Comparison of ENCODE assay signal across 16 mouse cellular contexts in genomic region chr11:33199117-33199514, GRCm38 (mm10). TPM values are rescaled to one million over a fixed set of nuclear protein-coding genes. Genes with fewer than 3 reads are reported as not detected.
DNase-seq lines count a peak whose midpoint lies in the region; ATAC-seq lines count a peak whose summit lies in the region.
"Had no signal": no experiment of that assay in that cellular context is flagged by ENCODE, and none has a peak within 500 bp of the region (broad histone marks: within the 10 kb centered on the region; RNA-seq: fewer than 3 reads in every experiment).

No protein-coding gene starts in this region.

- ATAC-seq in cerebellum, adult (ENCODE audit: insufficient number of reproducible peaks, low FRiP score, low TSS enrichment), result no peak
- ATAC-seq in midbrain, embryonic 11.5 days (ENCODE audit: low FRiP score), result no peak
- no peak for ATAC-seq in midbrain, embryonic 16.5 days
- ATAC-seq in hindbrain, embryonic 14.5 days (ENCODE audit: low FRiP score), result no peak
- no peak for ATAC-seq in neural tube, embryonic 15.5 days (ENCODE audit: low FRiP score)
- no peak for ATAC-seq in megakaryocyte-erythroid progenitor cell, adult 5-6 weeks (replicated peaks; ENCODE audit: low FRiP score, low TSS enrichment, poor library complexity, severe bottlenecking)
- ATAC-seq: lung, postnatal 0 days had no signal

- H3K36me3 ChIP-seq in midbrain, embryonic 11.5 days (ENCODE audit: control insufficient read depth, insufficient read depth, low read length), result no peaks in the 10 kb centered on the region
- no peaks in the 10 kb centered on the region for H3K36me3 ChIP-seq in midbrain, embryonic 16.5 days (ENCODE audit: control insufficient read depth, insufficient read depth, low read length)
- no peaks in the 10 kb centered on the region for H3K36me3 ChIP-seq in hindbrain, embryonic 14.5 days (replicated peaks; ENCODE audit: control insufficient read depth, insufficient read depth)
- H3K36me3 ChIP-seq in neural tube, embryonic 15.5 days, result no peaks in the 10 kb centered on the region
- H3K36me3 ChIP-seq: heart, embryonic 15.5 days; limb, embryonic 13.5 days; midbrain, embryonic 12.5 days had no signal

- no peak overlapping the region for H3K4me3 ChIP-seq in midbrain, embryonic 11.5 days (ENCODE audit: low read depth, low read length)
- no peak overlapping the region for H3K4me3 ChIP-seq in midbrain, embryonic 16.5 days (ENCODE audit: low read depth, low read length)
- H3K4me3 ChIP-seq in hindbrain, embryonic 14.5 days (replicated peaks; ENCODE audit: low read length), result peak overlapping the region; percentile 39
- peak overlapping the region; percentile 47 for H3K4me3 ChIP-seq in neural tube, embryonic 15.5 days (replicated peaks)
- H3K4me3 ChIP-seq: limb, embryonic 13.5 days; midbrain, embryonic 12.5 days had no signal

- peaks cover 29% of the 10 kb centered on the region for H3K4me1 ChIP-seq in midbrain, embryonic 11.5 days (ENCODE audit: control insufficient read depth, insufficient read depth, low read length)
- peaks cover 2% of the 10 kb centered on the region; the same call in 1 of the 2 replicates for H3K4me1 ChIP-seq in midbrain, embryonic 16.5 days (ENCODE audit: control insufficient read depth, insufficient read depth, low read length)
- 0 out of 2 replicates have a peak, but pooled peaks cover 3% of the 10 kb centered on the region for H3K4me1 ChIP-seq in hindbrain, embryonic 14.5 days (replicated peaks; ENCODE audit: control insufficient read depth, insufficient read depth, low read length)
- peaks cover 44% of the 10 kb centered on the region for H3K4me1 ChIP-seq in neural tube, embryonic 15.5 days

- no peak overlapping the region for H3K27ac ChIP-seq in midbrain, embryonic 11.5 days (ENCODE audit: low read depth, low read length)
- H3K27ac ChIP-seq in midbrain, embryonic 16.5 days (ENCODE audit: low read length), result no peak overlapping the region
- H3K27ac ChIP-seq in hindbrain, embryonic 14.5 days, result peak overlapping the region; percentile 81
- H3K27ac ChIP-seq in neural tube, embryonic 15.5 days (replicated peaks), result peak overlapping the region; percentile 90
- H3K27ac ChIP-seq: heart, embryonic 15.5 days; limb, embryonic 13.5 days; midbrain, embryonic 12.5 days had no signal

- H3K27me3 ChIP-seq in midbrain, embryonic 11.5 days (ENCODE audit: control insufficient read depth, insufficient read depth, low read length), result peaks cover 93% of the 10 kb centered on the region
- H3K27me3 ChIP-seq in midbrain, embryonic 16.5 days (ENCODE audit: control insufficient read depth, insufficient read depth, low read depth, low read length), result peaks cover 42% of the 10 kb centered on the region
- peaks cover 82% of the 10 kb centered on the region for H3K27me3 ChIP-seq in hindbrain, embryonic 14.5 days (ENCODE audit: control insufficient read depth, insufficient read depth, low read length)
- peaks cover 60% of the 10 kb centered on the region for H3K27me3 ChIP-seq in neural tube, embryonic 15.5 days (replicated peaks)

- H3K4me2 ChIP-seq in midbrain, embryonic 11.5 days, result no peak overlapping the region
- H3K4me2 ChIP-seq in midbrain, embryonic 16.5 days (ENCODE audit: low read length), result no peak overlapping the region
- H3K4me2 ChIP-seq in hindbrain, embryonic 14.5 days (replicated peaks), result peak overlapping the region; percentile 45
- H3K4me2 ChIP-seq in neural tube, embryonic 15.5 days, result peak overlapping the region; percentile 56
- H3K4me2 ChIP-seq: heart, embryonic 15.5 days; limb, embryonic 13.5 days had no signal

- H3K9ac ChIP-seq in midbrain, embryonic 11.5 days (ENCODE audit: low read length), result no peak overlapping the region
- no peak overlapping the region for H3K9ac ChIP-seq in midbrain, embryonic 16.5 days (ENCODE audit: low read depth, low read length)
- peak overlapping the region; percentile 56 for H3K9ac ChIP-seq in hindbrain, embryonic 14.5 days
- peak overlapping the region; percentile 31 for H3K9ac ChIP-seq in neural tube, embryonic 15.5 days (replicated peaks)
- H3K9ac ChIP-seq: heart, embryonic 15.5 days; limb, embryonic 13.5 days; midbrain, embryonic 12.5 days had no signal

- WGBS in midbrain, embryonic 11.5 days, result 1% methylated on average over 15 of the region's 15 CpGs
- WGBS in midbrain, embryonic 16.5 days, result 2% methylated on average over 15 of the region's 15 CpGs
- WGBS in hindbrain, embryonic 14.5 days, result 4% methylated on average over 15 of the region's 15 CpGs
- 3% methylated on average over 15 of the region's 15 CpGs for WGBS in neural tube, embryonic 15.5 days

- no peaks in the 10 kb centered on the region; the same call in 1 of the 2 replicates for H3K9me3 ChIP-seq in midbrain, embryonic 11.5 days (ENCODE audit: control insufficient read depth, low read length)
- H3K9me3 ChIP-seq in midbrain, embryonic 16.5 days (replicated peaks; ENCODE audit: control insufficient read depth, low read length, poor library complexity, severe bottlenecking), result peaks cover 3% of the 10 kb centered on the region; the same call in 1 of the 2 replicates
- H3K9me3 ChIP-seq in hindbrain, embryonic 14.5 days (ENCODE audit: control insufficient read depth, low read length), result peaks cover 12% of the 10 kb centered on the region; the same call in 1 of the 2 replicates
- H3K9me3 ChIP-seq in neural tube, embryonic 15.5 days (replicated peaks), result no peaks in the 10 kb centered on the region
- H3K9me3 ChIP-seq: heart, embryonic 15.5 days had no signal

- peak; percentile 45 to 53 for DNase-seq in cerebellum, postnatal 10 days
- peak; percentile 97 for DNase-seq in midbrain, embryonic 11.5 days (ENCODE audit: low spot score, missing footprints)
- no peak for DNase-seq in hindbrain, embryonic 14.5 days (ENCODE audit: low spot score)
- DNase-seq in left cerebral cortex, adult 11 months (ENCODE audit: low spot score), result no peak
- DNase-seq: B cell, adult 2 months; gastrocnemius, postnatal 36 days; kidney, adult 11 months; layer of hippocampus, adult 9-11 months had no signal

RNA-seq across cellular contexts. Expression of gene Tlx3, which starts 4.3 kb away (rescaled TPM):
- polyA plus RNA-seq in midbrain, embryonic 11.5 days (2014; fragmentation: Nextera tagmentation; extraction: Ambion mirVana), result 1.9 and 2.9 TPM in 2 replicates
- 0.85 and 0.89 TPM in 2 replicates for polyA plus RNA-seq in midbrain, embryonic 16.5 days (2015; fragmentation: Nextera tagmentation; extraction: Ambion mirVana)
- 21.2 and 23.0 TPM in 2 replicates for polyA plus RNA-seq in hindbrain, embryonic 14.5 days (2014; fragmentation: Nextera tagmentation; extraction: Ambion mirVana)
- 20.3 and 23.2 TPM in 2 replicates for polyA plus RNA-seq in neural tube, embryonic 15.5 days (2015; fragmentation: Nextera tagmentation; extraction: Ambion mirVana)
- not detected in 2 replicates for total RNA-seq in megakaryocyte-erythroid progenitor cell, adult 5-6 weeks (2014; fragmentation: Nextera tagmentation)
- total RNA-seq in megakaryocyte-erythroid progenitor cell, adult 5-6 weeks (2017), result not detected in 2 replicates
- total RNA-seq: gastrocnemius, postnatal 36 days had no signal
- polyA plus RNA-seq: limb, embryonic 13.5 days; lung, postnatal 0 days had no signal

RNA-seq across cellular contexts. Expression of gene Npm1, which starts 36.1 kb away (rescaled TPM):
- 1,003 and 1,036 TPM in 2 replicates for polyA plus RNA-seq in midbrain, embryonic 11.5 days (2014; fragmentation: Nextera tagmentation; extraction: Ambion mirVana)
- 349 and 380 TPM in 2 replicates for polyA plus RNA-seq in midbrain, embryonic 16.5 days (2015; fragmentation: Nextera tagmentation; extraction: Ambion mirVana)
- 418 and 450 TPM in 2 replicates for polyA plus RNA-seq in hindbrain, embryonic 14.5 days (2014; fragmentation: Nextera tagmentation; extraction: Ambion mirVana)
- 369 and 576 TPM in 2 replicates for polyA plus RNA-seq in neural tube, embryonic 15.5 days (2015; fragmentation: Nextera tagmentation; extraction: Ambion mirVana)
- 3,299 and 3,437 TPM in 2 replicates for total RNA-seq in megakaryocyte-erythroid progenitor cell, adult 5-6 weeks (2014; fragmentation: Nextera tagmentation)
- total RNA-seq in megakaryocyte-erythroid progenitor cell, adult 5-6 weeks (2017), result 6,261 and 6,441 TPM in 2 replicates

RNA-seq across cellular contexts. Expression of gene Fgf18, which starts 51.9 kb away (rescaled TPM):
- 3.9 and 5.2 TPM in 2 replicates for polyA plus RNA-seq in midbrain, embryonic 11.5 days (2014; fragmentation: Nextera tagmentation; extraction: Ambion mirVana)
- polyA plus RNA-seq in midbrain, embryonic 16.5 days (2015; fragmentation: Nextera tagmentation; extraction: Ambion mirVana), result 2.7 and 4.8 TPM in 2 replicates
- polyA plus RNA-seq in hindbrain, embryonic 14.5 days (2014; fragmentation: Nextera tagmentation; extraction: Ambion mirVana), result 9.0 and 10.1 TPM in 2 replicates
- 9.2 and 9.7 TPM in 2 replicates for polyA plus RNA-seq in neural tube, embryonic 15.5 days (2015; fragmentation: Nextera tagmentation; extraction: Ambion mirVana)
- not detected in 2 replicates for total RNA-seq in megakaryocyte-erythroid progenitor cell, adult 5-6 weeks (2014; fragmentation: Nextera tagmentation)
- not detected in 2 replicates for total RNA-seq in megakaryocyte-erythroid progenitor cell, adult 5-6 weeks (2017)

Comparison
In these comparisons a context has a peak if more than half of its experiments do, and no peak if none do; other contexts are left out.
1. DNase-seq: peak in cerebellum, postnatal 10 days (2 of 2) and midbrain, embryonic 11.5 days (single experiment); none in hindbrain, embryonic 14.5 days (single experiment) and left cerebral cortex, adult 11 months (single experiment).
2. H3K27ac ChIP-seq: peak in hindbrain, embryonic 14.5 days (single experiment) and neural tube, embryonic 15.5 days (single experiment); none in midbrain, embryonic 11.5 days (single experiment) and midbrain, embryonic 16.5 days (single experiment).
3. H3K4me2 ChIP-seq: peak in hindbrain, embryonic 14.5 days (single experiment) and neural tube, embryonic 15.5 days (single experiment); none in midbrain, embryonic 11.5 days (single experiment) and midbrain, embryonic 16.5 days (single experiment).
4. H3K4me3 ChIP-seq: peak in hindbrain, embryonic 14.5 days (single experiment) and neural tube, embryonic 15.5 days (single experiment); none in midbrain, embryonic 11.5 days (single experiment) and midbrain, embryonic 16.5 days (single experiment).
5. H3K9ac ChIP-seq: peak in hindbrain, embryonic 14.5 days (single experiment) and neural tube, embryonic 15.5 days (single experiment); none in midbrain, embryonic 11.5 days (single experiment) and midbrain, embryonic 16.5 days (single experiment).